Mouse (Mus musculus) heart, postnatal 0 days (tissue): ENCODE data around the gene Pdxp. TPM values are rescaled to one million over a fixed set of nuclear protein-coding genes. Genes with fewer than 3 reads are reported as not detected.

Source experiments
- ATAC-seq: fragments of 200-750 bp; cut with Nextera tagmentation; 2 replicates; pipeline ENCODE4 v1.8.0; 2017; ENCODE audit warnings: low read depth, moderate number of reproducible peaks, moderate library complexity; ENCODE audit not compliant: insufficient read depth
- DNase-seq: peaks from one replicate; pipeline ENCODE4 v3.0.0-alpha.2; 2016; ENCODE audit warnings: low spot score
- H3K27ac ChIP-seq: fragments of 300-500 bp; sonication (generic); 2 replicates; pipeline ENCODE4 v1.5.1; 2014; ENCODE audit warnings: low read depth, mild to moderate bottlenecking
- H3K27me3 ChIP-seq: fragments of 300-500 bp; sonication (generic); 2 replicates; pipeline ENCODE4 v1.6.1; 2014; ENCODE audit warnings: low read length, mixed read lengths; ENCODE audit not compliant: control insufficient read depth, insufficient read depth
- H3K36me3 ChIP-seq: fragments of 300-500 bp; sonication (generic); replicated peaks from 2 replicates; pipeline ENCODE4 v1.6.1; 2014; ENCODE audit warnings: low read length, mixed read lengths; ENCODE audit not compliant: control insufficient read depth, insufficient read depth
- H3K4me1 ChIP-seq: fragments of 300-500 bp; sonication (generic); 2 replicates; pipeline ENCODE4 v1.6.1; 2014; ENCODE audit warnings: antibody characterized with exemption; ENCODE audit not compliant: control insufficient read depth, insufficient read depth
- H3K4me2 ChIP-seq: fragments of 300-500 bp; sonication (generic); 2 replicates; pipeline ENCODE4 v1.6.1; 2014; ENCODE audit warnings: low read depth, mild to moderate bottlenecking, low read length, moderate library complexity
- H3K4me3 ChIP-seq: fragments of 300-500 bp; sonication (generic); 2 replicates; pipeline ENCODE4 v1.5.1; 2014; ENCODE audit warnings: low read depth, low read length
- H3K9ac ChIP-seq: fragments of 300-500 bp; sonication (generic); replicated peaks from 2 replicates; pipeline ENCODE4 v1.6.1; 2014; ENCODE audit warnings: low read depth, low read length, mixed read lengths
- H3K9me3 ChIP-seq: fragments of 300-500 bp; sonication (generic); replicated peaks from 2 replicates; pipeline ENCODE4 v1.6.1; 2016; ENCODE audit warnings: low read length; ENCODE audit not compliant: control insufficient read depth
- CTCF ChIP-seq: IDR thresholded peaks from 2 replicates; pipeline ENCODE4 v1.5.1; 2016; ENCODE audit warnings: antibody characterized with exemption, control low read depth, low read depth
- EP300 ChIP-seq: IDR thresholded peaks from 2 replicates; pipeline ENCODE4 v1.6.1; 2016; ENCODE audit warnings: antibody characterized with exemption, low read depth
- WGBS: fragments of 180-500 bp; shearing (Covaris S2); extraction: QIAGEN DNeasy Blood & Tissue Kit; methylation state at CpG from one replicate; pipeline ENCODE4 v1.1.7; 2014; 5-methylcytosine and 5-hydroxymethylcytosine counted together
- polyA plus RNA-seq: library from polyadenylated mRNA; unstranded; fragments of >200 nt; fragmentation: Nextera tagmentation; extraction: Ambion mirVana; gene quantifications from 2 replicates; pipeline ENCODE4 v1.2.1, GENCODE M21; 2015
- total RNA-seq: library from RNA; depleted of rRNA; stranded (reverse); fragments of >200 nt; gene quantifications from 2 replicates; pipeline ENCODE4 v1.2.3, GENCODE M21; 2014; ENCODE audit warnings: low replicate concordance

Gene Pdxp
- total and polyA plus RNA-seq, 2 experiments from 2014 or later: 7.7 to 25.8 TPM

GRCm38 (mm10) chr15:78915660-78916017, 1.9 kb downstream of the Pdxp start:
- H3K9me3 ChIP-seq: no peaks in the 10 kb centered on the region
- no peak overlapping the region for H3K4me3 ChIP-seq
- H3K36me3 ChIP-seq: 0 out of 2 replicates have a peak, but pooled peaks cover 12% of the 10 kb centered on the region
- 0 out of 2 replicates have a peak overlapping the region, but pooled peaks have one; percentile 15 for H3K4me2 ChIP-seq
- no peak for TF ChIP-seq EP300
- peak; percentile 98 for TF ChIP-seq CTCF
- DNase-seq (peak; percentile 85), ATAC-seq (peak; percentile 48)
- WGBS: 3% methylated on average over 8 of the region's 8 CpGs
- no peak overlapping the region for H3K9ac ChIP-seq
- no peak overlapping the region for H3K27ac ChIP-seq
- H3K27me3 ChIP-seq: no peaks in the 10 kb centered on the region
- peaks cover 12% of the 10 kb centered on the region; the same call in 1 of the 2 replicates for H3K4me1 ChIP-seq

GRCm38 (mm10) chr15:78916052-78916826, 2.5 kb downstream of the Pdxp start:
- Histone ChIP-seq H3K9ac (no peak overlapping the region), H3K4me3 (no peak overlapping the region)
- TF ChIP-seq EP300 (no peak), CTCF (no peak)

GRCm38 (mm10) chr15:78918126-78918525, 4.4 kb downstream of the Pdxp start:
- ATAC-seq: no peak
- no peak overlapping the region for H3K4me3 ChIP-seq
- H3K27me3 ChIP-seq: no peaks in the 10 kb centered on the region
- no peak overlapping the region for H3K4me2 ChIP-seq
- H3K27ac ChIP-seq: no peak overlapping the region
- 89% methylated on average over 22 of the region's 23 CpGs for WGBS
- no peak for TF ChIP-seq CTCF
- no peak for TF ChIP-seq EP300
- no peaks in the 10 kb centered on the region for H3K9me3 ChIP-seq
- peaks cover 12% of the 10 kb centered on the region; the same call in 1 of the 2 replicates for H3K4me1 ChIP-seq
- no peak for DNase-seq
- H3K9ac ChIP-seq: no peak overlapping the region
- H3K36me3 ChIP-seq: 0 out of 2 replicates have a peak, but pooled peaks cover 5% of the 10 kb centered on the region

More at GRCm38 (mm10) chr15:78916052-78916826, 2.5 kb downstream of the Pdxp start:
- Histone ChIP-seq H3K9me3 (no peaks in the 10 kb centered on the region), H3K4me2 (0 out of 2 replicates have a peak overlapping the region, but pooled peaks have one; percentile 15), H3K27me3 (no peaks in the 10 kb centered on the region), H3K4me1 (peaks cover 12% of the 10 kb centered on the region; the same call in 1 of the 2 replicates), H3K36me3 (0 out of 2 replicates have a peak, but pooled peaks cover 9% of the 10 kb centered on the region), H3K27ac (no peak overlapping the region)
- DNase-seq (no peak), ATAC-seq (no peak)
- WGBS: 72% methylated on average over 12 of the region's 12 CpGs

- no peaks in the 10 kb centered on the region for H3K9me3 ChIP-seq
- no peak overlapping the region for H3K27ac ChIP-seq
- H3K9ac ChIP-seq: no peak overlapping the region
- H3K36me3 ChIP-seq: 0 out of 2 replicates have a peak, but pooled peaks cover 5% of the 10 kb centered on the region
- TF ChIP-seq EP300 (no peak), CTCF (no peak)
- H3K27me3 ChIP-seq: no peaks in the 10 kb centered on the region
- H3K4me2 ChIP-seq: no peak overlapping the region
- no peak for DNase-seq
- WGBS: 66% methylated on average over 12 of the region's 12 CpGs
- no peak overlapping the region for H3K4me3 ChIP-seq
- ATAC-seq: no peak
- peaks cover 2% of the 10 kb centered on the region; the same call in 1 of the 2 replicates for H3K4me1 ChIP-seq
Measured at GRCm38 (mm10) chr15:78919914-78920313, 6.2 kb downstream of the Pdxp start.

DNA sequence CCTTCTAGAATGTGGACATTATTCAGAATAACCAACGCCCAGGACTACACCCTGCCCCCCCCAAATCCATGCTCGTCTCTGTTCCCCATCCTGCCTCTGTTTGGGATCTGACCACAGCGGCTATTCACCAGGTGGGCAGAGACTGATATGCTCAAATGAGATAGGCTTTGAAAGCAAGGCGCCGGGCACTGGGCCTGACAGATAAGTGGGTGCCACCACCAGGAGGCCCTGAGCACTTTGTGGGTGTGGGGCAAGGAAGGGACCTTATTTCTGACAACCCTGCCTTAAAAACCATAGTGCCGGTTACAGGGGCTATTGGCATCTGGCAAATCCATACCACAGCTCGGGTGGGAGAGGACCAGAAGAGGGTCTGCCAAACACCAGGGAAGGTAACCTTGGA, 9.0 kb downstream of the Pdxp start:
- Histone ChIP-seq H3K4me1 (peaks cover 23% of the 10 kb centered on the region), H3K36me3 (0 out of 2 replicates have a peak, but pooled peaks cover 5% of the 10 kb centered on the region), H3K27me3 (no peaks in the 10 kb centered on the region), H3K27ac (no peak overlapping the region), H3K9ac (no peak overlapping the region), H3K4me2 (no peak overlapping the region), H3K9me3 (no peaks in the 10 kb centered on the region), H3K4me3 (no peak overlapping the region)
- ATAC-seq (no peak), DNase-seq (no peak)
- 74% methylated on average over 7 of the region's 7 CpGs for WGBS
- no peak for TF ChIP-seq CTCF
- TF ChIP-seq EP300: no peak
